Mouse (Mus musculus) hindbrain, embryonic 16.5 days (tissue): ENCODE measurements around the gene Eif2b3. TPM values are rescaled to one million over a fixed set of nuclear protein-coding genes. Genes with fewer than 3 reads are reported as not detected.

Experiments
- ATAC-seq: fragments of 200-750 bp; cut with Nextera tagmentation; 2 replicates; pipeline ENCODE4 v1.8.0; 2017; ENCODE audit warnings: moderate TSS enrichment, moderate library complexity
- H3K27ac ChIP-seq: fragments of 300-500 bp; sonication (generic); 2 replicates; pipeline ENCODE4 v1.5.1; 2014; ENCODE audit warnings: low read depth, mild to moderate bottlenecking, control low read depth, low read length, moderate library complexity
- H3K27me3 ChIP-seq: fragments of 300-500 bp; sonication (generic); replicated peaks from 2 replicates; pipeline ENCODE4 v1.6.1; 2014; ENCODE audit warnings: low read length; ENCODE audit not compliant: control insufficient read depth, insufficient read depth
- H3K36me3 ChIP-seq: fragments of 300-500 bp; sonication (generic); 2 replicates; pipeline ENCODE4 v1.6.1; 2014; ENCODE audit warnings: mild to moderate bottlenecking, low read length, moderate library complexity, mixed read lengths; ENCODE audit not compliant: control insufficient read depth, insufficient read depth
- H3K4me1 ChIP-seq: fragments of 300-500 bp; sonication (generic); 2 replicates; pipeline ENCODE4 v1.6.1; 2014; ENCODE audit warnings: low read depth, low read length; ENCODE audit not compliant: control insufficient read depth, insufficient read depth
- H3K4me2 ChIP-seq: fragments of 300-500 bp; sonication (generic); 2 replicates; pipeline ENCODE4 v1.6.1; 2014; ENCODE audit warnings: mild to moderate bottlenecking, low read length, control low read depth, moderate library complexity
- H3K4me3 ChIP-seq: fragments of 300-500 bp; sonication (generic); 2 replicates; pipeline ENCODE4 v1.5.1; 2014; ENCODE audit warnings: mild to moderate bottlenecking, low read length, control low read depth, moderate library complexity
- H3K9ac ChIP-seq: fragments of 300-500 bp; sonication (generic); 2 replicates; pipeline ENCODE4 v1.6.1; 2014; ENCODE audit warnings: low read depth, mild to moderate bottlenecking, control low read depth, low read length, moderate library complexity
- H3K9me3 ChIP-seq: fragments of 300-500 bp; sonication (generic); 2 replicates; pipeline ENCODE4 v1.6.1; 2014; ENCODE audit warnings: mild to moderate bottlenecking, low read length, moderate library complexity; ENCODE audit not compliant: control insufficient read depth
- WGBS: fragments of 180-500 bp; shearing (Covaris S2); extraction: QIAGEN DNeasy Blood & Tissue Kit; methylation state at CpG from one replicate; pipeline ENCODE4 v1.1.7; 2014; 5-methylcytosine and 5-hydroxymethylcytosine counted together
- polyA plus RNA-seq: library from polyadenylated mRNA; unstranded; fragments of >200 nt; fragmentation: Nextera tagmentation; extraction: Ambion mirVana; gene quantifications from 2 replicates; pipeline ENCODE4 v1.2.1, GENCODE M21; 2015

The Eif2b3 gene
- polyA plus RNA-seq, 1 experiment from 2014 or later, result 44.9 TPM

GRCm38 (mm10) chr4:117096666-117097065, 77.5 kb downstream of the Eif2b3 start:
- peak overlapping the region; percentile 95 for H3K4me2 ChIP-seq
- 0 out of 2 replicates have a peak, but pooled peaks have one; percentile 6 for ATAC-seq
- no peaks in the 10 kb centered on the region for H3K36me3 ChIP-seq
- H3K9me3 ChIP-seq, result no peaks in the 10 kb centered on the region
- WGBS, result 10% methylated on average over 5 of the region's 5 CpGs
- H3K27ac ChIP-seq, result peak overlapping the region; percentile 31; the same call in 1 of the 2 replicates
- no peaks in the 10 kb centered on the region for H3K27me3 ChIP-seq
- H3K9ac ChIP-seq, result peak overlapping the region; percentile 70
- peaks cover 25% of the 10 kb centered on the region for H3K4me1 ChIP-seq
- peak overlapping the region; percentile 81 for H3K4me3 ChIP-seq

- Histone ChIP-seq H3K27me3 (no peaks in the 10 kb centered on the region), H3K9ac (peak overlapping the region; percentile 20; the same call in 1 of the 2 replicates), H3K4me2 (peak overlapping the region; percentile 95), H3K9me3 (no peaks in the 10 kb centered on the region), H3K36me3 (no peaks in the 10 kb centered on the region), H3K4me3 (peak overlapping the region; percentile 81; the same call in 1 of the 2 replicates), H3K4me1 (peaks cover 25% of the 10 kb centered on the region), H3K27ac (no peak overlapping the region)
- WGBS, result 50% methylated on average over 8 of the region's 8 CpGs
- ATAC-seq, result 0 out of 2 replicates have a peak, but pooled peaks have one; percentile 7
These were observed 79.0 kb downstream of the Eif2b3 start for GRCm38 (mm10) chr4:117097969-117098763.

- Histone ChIP-seq H3K4me1 (peaks cover 25% of the 10 kb centered on the region), H3K4me3 (no peak overlapping the region), H3K9ac (0 out of 2 replicates have a peak overlapping the region, but pooled peaks have one; percentile 20), H3K36me3 (no peaks in the 10 kb centered on the region), H3K4me2 (no peak overlapping the region; the same call in 1 of the 2 replicates), H3K27me3 (no peaks in the 10 kb centered on the region), H3K27ac (no peak overlapping the region), H3K9me3 (no peaks in the 10 kb centered on the region)
- 60% methylated on average over 2 of the region's 2 CpGs for WGBS
- no peak for ATAC-seq
These were observed 79.5 kb downstream of the Eif2b3 start for GRCm38 (mm10) chr4:117098764-117099036.

GRCm38 (mm10) chr4:117100036-117100435, 80.8 kb downstream of the Eif2b3 start:
- Histone ChIP-seq H3K27ac (no peak overlapping the region), H3K4me1 (peaks cover 25% of the 10 kb centered on the region), H3K36me3 (no peaks in the 10 kb centered on the region), H3K9me3 (no peaks in the 10 kb centered on the region), H3K27me3 (no peaks in the 10 kb centered on the region), H3K4me3 (no peak overlapping the region), H3K9ac (no peak overlapping the region), H3K4me2 (no peak overlapping the region)
- WGBS, result 67% methylated on average over 4 of the region's 4 CpGs
- ATAC-seq, result no peak

GRCm38 (mm10) chr4:117101218-117101617, 82.0 kb downstream of the Eif2b3 start:
- H3K9ac ChIP-seq, result no peak overlapping the region
- no peaks in the 10 kb centered on the region for H3K36me3 ChIP-seq
- H3K4me1 ChIP-seq, result peaks cover 25% of the 10 kb centered on the region
- 51% methylated on average over 7 of the region's 7 CpGs for WGBS
- no peak overlapping the region for H3K4me3 ChIP-seq
- no peaks in the 10 kb centered on the region for H3K27me3 ChIP-seq
- H3K4me2 ChIP-seq, result no peak overlapping the region
- ATAC-seq, result no peak
- H3K27ac ChIP-seq, result no peak overlapping the region
- no peaks in the 10 kb centered on the region for H3K9me3 ChIP-seq

- no peaks in the 10 kb centered on the region for H3K9me3 ChIP-seq
- H3K9ac ChIP-seq, result no peak overlapping the region
- H3K4me2 ChIP-seq, result no peak overlapping the region
- ATAC-seq, result no peak
- H3K4me3 ChIP-seq, result no peak overlapping the region
- no peaks in the 10 kb centered on the region for H3K27me3 ChIP-seq
- H3K27ac ChIP-seq, result no peak overlapping the region
- peaks cover 11% of the 10 kb centered on the region; the same call in 1 of the 2 replicates for H3K36me3 ChIP-seq
- peaks cover 3% of the 10 kb centered on the region; the same call in 1 of the 2 replicates for H3K4me1 ChIP-seq
- 75% methylated on average over 10 of the region's 10 CpGs for WGBS
These were observed 85.5 kb downstream of the Eif2b3 start for GRCm38 (mm10) chr4:117104672-117105071.

GRCm38 (mm10) chr4:117105127-117105526, 85.9 kb downstream of the Eif2b3 start:
- Histone ChIP-seq H3K27me3 (no peaks in the 10 kb centered on the region), H3K27ac (no peak overlapping the region), H3K4me3 (no peak overlapping the region), H3K36me3 (peaks cover 15% of the 10 kb centered on the region; the same call in 1 of the 2 replicates), H3K9me3 (no peaks in the 10 kb centered on the region), H3K9ac (no peak overlapping the region), H3K4me1 (peaks cover 3% of the 10 kb centered on the region; the same call in 1 of the 2 replicates), H3K4me2 (no peak overlapping the region)
- WGBS, result 47% methylated on average over 10 of the region's 10 CpGs
- ATAC-seq, result peak; percentile 31; the same call in 1 of the 2 replicates

- no peaks in the 10 kb centered on the region for H3K27me3 ChIP-seq
- WGBS, result 91% methylated on average over 18 of the region's 18 CpGs
- no peak overlapping the region for H3K27ac ChIP-seq
- no peak for ATAC-seq
- no peak overlapping the region for H3K9ac ChIP-seq
- peaks cover 20% of the 10 kb centered on the region for H3K36me3 ChIP-seq
- no peak overlapping the region for H3K4me3 ChIP-seq
- no peaks in the 10 kb centered on the region for H3K9me3 ChIP-seq
- no peak overlapping the region for H3K4me2 ChIP-seq
- H3K4me1 ChIP-seq, result peaks cover 3% of the 10 kb centered on the region; the same call in 1 of the 2 replicates
These were observed 88.8 kb downstream of the Eif2b3 start for GRCm38 (mm10) chr4:117107813-117108523.

GRCm38 (mm10) chr4:117108524-117108849, 89.3 kb downstream of the Eif2b3 start:
- Histone ChIP-seq H3K36me3 (peaks cover 20% of the 10 kb centered on the region), H3K27me3 (no peaks in the 10 kb centered on the region), H3K27ac (no peak overlapping the region), H3K4me3 (no peak overlapping the region), H3K4me1 (peaks cover 3% of the 10 kb centered on the region; the same call in 1 of the 2 replicates), H3K9me3 (no peaks in the 10 kb centered on the region), H3K4me2 (no peak overlapping the region), H3K9ac (no peak overlapping the region)
- no peak for ATAC-seq
- WGBS, result 96% methylated on average over 6 of the region's 6 CpGs
